Mouse (Mus musculus) liver, adult 2 months (tissue): ENCODE data around the gene Btnl10.

Experiments used
- CTCF ChIP-seq: fragments of 200-500 bp; IDR thresholded peaks from 2 replicates; pipeline ENCODE4 v1.5.1; 2011; ENCODE audit warnings: low read depth, low read length, control low read depth
- POLR2A ChIP-seq: fragments of 200-500 bp; IDR thresholded peaks from 2 replicates; pipeline ENCODE4 v1.6.1; 2011; ENCODE audit warnings: low read length, control low read depth; ENCODE audit not compliant: insufficient read depth; ENCODE audit errors: extremely low read depth

- no peak for TF ChIP-seq POLR2A
- no peak for TF ChIP-seq CTCF
Measured at GRCm38 (mm10) chr11:58930254-58930653, 12.5 kb downstream of the Btnl10 start.
